Mouse (Mus musculus): ENCODE data around the gene Mef2b.
"Not testable (repeated sequence)": the region's sequence is repeated elsewhere in the genome, so short reads cannot be mapped to it uniquely, and the experiment has no call there.

Gene Mef2b

GRCm38 (mm10) chr8:70179082-70179481 lies 39.6 kb downstream of the Mef2b start:
- no peak for DNase-seq (ENCODE audit: low spot score in 2 of 2)

GRCm38 (mm10) chr8:70181212-70181902 lies 41.8 kb downstream of the Mef2b start:
- DNase-seq (ENCODE audit: low spot score in 2 of 2), result no peak

GRCm38 (mm10) chr8:70181903-70182252 lies 42.4 kb downstream of the Mef2b start:
- DNase-seq (ENCODE audit: low spot score in 2 of 2), result no peak

- no peak for DNase-seq (ENCODE audit: low spot score in 2 of 2)
Measured at GRCm38 (mm10) chr8:70183194-70183593, 43.7 kb downstream of the Mef2b start.

- no peak for DNase-seq (ENCODE audit: low spot score in 2 of 2)
Measured at GRCm38 (mm10) chr8:70188707-70189106, 49.2 kb downstream of the Mef2b start.

- DNase-seq (ENCODE audit: low spot score in 2 of 2), result no peak
Measured at GRCm38 (mm10) chr8:70193238-70193637, 53.7 kb downstream of the Mef2b start.

GRCm38 (mm10) chr8:70194191-70194590 lies 54.7 kb downstream of the Mef2b start:
- DNase-seq (ENCODE audit: low spot score in 2 of 2), result no peak

GRCm38 (mm10) chr8:70195762-70196161 lies 56.3 kb downstream of the Mef2b start:
- no peak for DNase-seq (ENCODE audit: low spot score in 2 of 2)

- no peak for DNase-seq (ENCODE audit: low spot score in 2 of 2)
Measured at GRCm38 (mm10) chr8:70197603-70198002, 58.1 kb downstream of the Mef2b start.

- peak; percentile 52 to 58 for DNase-seq (ENCODE audit: low spot score in 2 of 2)
Measured at GRCm38 (mm10) chr8:70200098-70200681, 60.7 kb downstream of the Mef2b start.

- DNase-seq (ENCODE audit: low spot score in 2 of 2), result no peak
Measured at GRCm38 (mm10) chr8:70201417-70201816, 61.9 kb downstream of the Mef2b start.

- peak; percentile 28 to 38 for DNase-seq (ENCODE audit: low spot score in 2 of 2)
Measured at GRCm38 (mm10) chr8:70203072-70203471, 63.6 kb downstream of the Mef2b start.

GRCm38 (mm10) chr8:70204757-70205156 lies 65.2 kb downstream of the Mef2b start:
- no peak for DNase-seq (ENCODE audit: low spot score in 2 of 2)

GRCm38 (mm10) chr8:70208130-70208529 lies 68.6 kb downstream of the Mef2b start:
- no peak for DNase-seq (ENCODE audit: low spot score in 2 of 2)

GRCm38 (mm10) chr8:70210538-70210937 lies 71.0 kb downstream of the Mef2b start:
- peak; percentile 49 to 59 for DNase-seq (ENCODE audit: low spot score in 2 of 2)

GRCm38 (mm10) chr8:70211275-70211674 lies 71.8 kb downstream of the Mef2b start:
- DNase-seq (ENCODE audit: low spot score in 2 of 2), result no peak

- DNase-seq (ENCODE audit: low spot score in 2 of 2), result peak in 1 of 2 experiments; percentile 47
Measured at GRCm38 (mm10) chr8:70211726-70212111, 72.2 kb downstream of the Mef2b start.

- peak; percentile 99 for DNase-seq (ENCODE audit: low spot score in 2 of 2)
Measured at GRCm38 (mm10) chr8:70212112-70213055, 72.9 kb downstream of the Mef2b start, which contains the start of gene Slc25a42. TSS of gene Slc25a42 (minus strand) at chr8:70212305.

- no peak for DNase-seq (ENCODE audit: low spot score in 2 of 2)
Measured at GRCm38 (mm10) chr8:70214411-70214810, 74.9 kb downstream of the Mef2b start.

GRCm38 (mm10) chr8:70215092-70215491 lies 75.6 kb downstream of the Mef2b start:
- no peak for DNase-seq (ENCODE audit: low spot score in 2 of 2)

- not testable (repeated sequence) for DNase-seq (ENCODE audit: low spot score in 2 of 2)
Measured at GRCm38 (mm10) chr8:70216161-70216560, 76.7 kb downstream of the Mef2b start.

GRCm38 (mm10) chr8:70216566-70216965 lies 77.1 kb downstream of the Mef2b start:
- peak; percentile 57 to 85 for DNase-seq (ENCODE audit: low spot score in 2 of 2)

All from frontal cortex, postnatal 36 days (tissue).